Mouse (Mus musculus): Measurements from ENCODE around the gene Eme2.

The Eme2 gene

DNA sequence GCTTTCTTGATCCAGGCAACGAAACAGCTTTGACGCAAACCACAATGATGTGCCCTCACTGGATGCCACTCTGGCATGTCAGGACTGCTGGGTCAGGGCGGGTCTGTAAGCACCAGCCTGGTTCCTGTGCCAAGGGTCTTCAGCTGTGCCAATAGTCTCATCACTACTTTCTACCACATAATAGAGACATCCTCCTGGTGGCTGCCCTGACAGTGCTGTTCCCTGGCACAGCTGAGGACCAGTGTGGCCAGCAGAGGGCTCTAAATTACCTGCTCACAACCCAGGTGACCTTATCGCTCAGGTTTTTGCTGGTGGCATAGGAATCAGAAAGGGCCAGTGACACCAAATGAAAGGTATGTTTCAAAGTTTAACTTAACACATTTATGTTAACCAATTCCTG lies 53.8 kb downstream of the Eme2 start:
- DNase-seq (ENCODE audit: extremely low read depth, low read depth, low spot score), result no peak

DNA sequence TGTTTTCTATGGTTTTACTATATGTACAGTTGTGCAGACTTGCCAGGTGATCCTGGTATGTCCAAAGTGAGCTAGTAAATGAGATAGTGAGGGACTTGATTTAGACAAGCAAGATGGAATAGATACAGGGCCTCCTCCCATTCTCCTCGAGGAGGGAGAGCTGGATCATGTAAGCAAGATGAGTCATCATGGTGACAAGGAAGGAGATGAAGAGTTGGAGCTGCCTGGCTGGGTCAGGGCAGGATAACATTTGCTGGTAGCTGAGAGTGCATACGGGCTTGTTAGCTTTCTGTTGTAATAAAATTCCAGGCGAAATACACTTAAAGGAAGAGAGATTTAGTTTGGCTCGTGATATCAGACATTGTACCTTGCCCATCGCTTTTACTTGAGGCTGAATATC lies 54.5 kb downstream of the Eme2 start:
- no peak for DNase-seq (ENCODE audit: extremely low read depth, low read depth, low spot score)

DNA sequence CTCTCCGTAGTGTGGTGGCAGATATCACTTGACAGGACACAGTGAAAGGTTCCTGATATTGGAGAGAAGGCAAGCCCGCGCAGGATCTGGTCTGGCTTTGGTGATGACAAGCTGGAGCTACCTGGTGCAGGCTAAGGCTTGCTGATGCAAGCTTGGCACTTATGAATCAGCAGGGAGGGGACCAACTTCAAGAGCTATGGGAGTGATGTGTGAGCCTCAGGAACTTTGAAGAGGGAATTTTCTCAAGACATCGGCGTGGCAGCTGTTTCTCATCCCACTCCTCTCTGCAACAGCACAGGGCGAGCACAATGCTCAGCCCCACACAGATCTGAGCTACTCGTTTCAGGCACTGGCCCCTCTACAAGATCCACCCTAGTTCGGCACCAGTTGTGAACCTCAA lies 55.0 kb downstream of the Eme2 start, which contains the start of gene Hagh:
TSS of gene Hagh (plus strand) at position 302 of the 400 bp plus-strand sequence.
- no peak for DNase-seq (ENCODE audit: extremely low read depth, low read depth, low spot score)
